Mouse (Mus musculus) embryonic fibroblast, embryonic 13.5 days (primary cell): ENCODE measurements around the gene Srpk1.

Experiments
- CTCF ChIP-seq: IDR thresholded peaks from 2 replicates; pipeline ENCODE4 v1.5.1; 2011; ENCODE audit warnings: mild to moderate bottlenecking, control low read depth, low read length, moderate library complexity, borderline replicate concordance; ENCODE audit not compliant: insufficient read depth
- POLR2A ChIP-seq: IDR thresholded peaks from 2 replicates; pipeline ENCODE4 v1.6.1; 2011; ENCODE audit warnings: low read depth, mild to moderate bottlenecking, control low read depth, low read length, moderate library complexity

DNA sequence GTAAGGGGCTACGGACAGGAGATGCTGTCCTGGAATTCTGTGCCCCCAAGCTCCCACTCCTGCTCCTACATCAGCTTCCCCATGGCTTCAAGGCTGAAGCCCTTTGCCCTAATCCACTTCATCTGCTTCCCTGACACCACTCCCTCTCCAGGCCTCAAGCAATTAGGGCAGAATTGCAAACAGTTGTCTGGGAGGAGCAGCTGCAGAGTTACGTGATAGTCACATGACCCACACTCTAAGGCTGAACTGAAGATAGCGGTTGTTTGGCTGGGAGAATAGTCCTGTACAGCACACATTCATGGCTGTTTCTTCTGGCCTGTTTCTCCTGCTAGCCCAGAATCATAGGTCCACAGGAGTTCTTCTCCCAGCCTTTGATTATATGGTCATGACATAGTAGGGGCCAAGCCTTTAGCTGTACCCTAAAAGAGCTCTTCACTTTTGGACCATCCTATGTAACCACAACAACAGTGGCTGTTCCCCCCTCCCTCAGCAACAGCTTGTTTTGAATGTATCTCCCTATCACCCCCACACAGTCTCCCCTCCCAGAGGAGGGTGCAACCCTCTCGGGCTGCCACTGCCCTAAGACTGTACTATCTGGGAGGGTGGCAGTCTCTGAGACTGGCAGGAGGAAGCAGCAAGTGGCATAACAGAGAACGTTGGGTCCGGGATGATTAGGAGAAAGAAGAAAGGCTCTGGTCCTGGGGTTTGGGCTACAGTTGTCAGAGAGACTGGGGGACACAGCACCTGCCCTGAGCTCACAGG, 65.7 kb downstream of the Srpk1 start:
- TF ChIP-seq CTCF (no peak), POLR2A (no peak)
